ENCODE assay signal across 9 mouse cellular contexts in the genomic region with DNA sequence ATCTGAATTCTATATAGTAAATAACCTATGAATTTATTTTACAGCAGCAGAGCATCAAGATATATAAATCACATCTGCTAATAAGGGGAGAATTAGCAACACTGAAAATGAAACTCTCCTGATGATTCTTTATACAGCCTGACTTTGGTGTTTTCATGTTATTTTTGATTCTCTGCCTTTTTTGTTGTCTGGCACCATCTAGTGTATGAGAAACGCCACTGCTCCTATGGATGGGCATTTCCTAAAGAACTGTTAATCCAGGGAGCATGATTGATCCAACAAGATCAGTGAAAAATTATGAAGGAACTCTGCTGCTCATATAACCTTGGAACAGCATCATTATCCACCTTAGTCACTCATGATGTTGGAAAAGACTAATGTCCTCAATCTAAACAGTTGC. TPM values are rescaled to one million over a fixed set of nuclear protein-coding genes. Genes with fewer than 3 reads are reported as not detected.
DNase-seq lines count a peak whose midpoint lies in the region; ATAC-seq and TF ChIP-seq lines count a peak whose summit lies in the region.
"Had no signal": no experiment of that assay in that cellular context is flagged by ENCODE, and none has a peak within 500 bp of the region (broad histone marks: within the 10 kb centered on the region; RNA-seq: fewer than 3 reads in every experiment).

No protein-coding gene starts in this region.

- no peak overlapping the region for H3K4me2 ChIP-seq in hindbrain, embryonic 13.5 days
- no peak overlapping the region for H3K4me2 ChIP-seq in hindbrain, postnatal 0 days (ENCODE audit: low read depth, low read length)
- H3K4me2 ChIP-seq: limb, embryonic 13.5 days had no signal

- H3K4me3 ChIP-seq in hindbrain, embryonic 10.5 days: no peak overlapping the region
- no peak overlapping the region for H3K4me3 ChIP-seq in hindbrain, embryonic 13.5 days
- no peak overlapping the region for H3K4me3 ChIP-seq in hindbrain, postnatal 0 days (ENCODE audit: low read length)
- H3K4me3 ChIP-seq: limb, embryonic 13.5 days had no signal

- no peaks in the 10 kb centered on the region for H3K9me3 ChIP-seq in hindbrain, embryonic 10.5 days
- no peaks in the 10 kb centered on the region for H3K9me3 ChIP-seq in hindbrain, embryonic 13.5 days
- H3K9me3 ChIP-seq in hindbrain, postnatal 0 days (ENCODE audit: low read length): no peaks in the 10 kb centered on the region
- H3K9me3 ChIP-seq: limb, embryonic 13.5 days had no signal

- no peaks in the 10 kb centered on the region for H3K27me3 ChIP-seq in hindbrain, embryonic 10.5 days (ENCODE audit: insufficient read depth, poor library complexity, severe bottlenecking)
- H3K27me3 ChIP-seq in hindbrain, embryonic 13.5 days: no peaks in the 10 kb centered on the region
- H3K27me3 ChIP-seq in hindbrain, postnatal 0 days (ENCODE audit: insufficient read depth, low read length): no peaks in the 10 kb centered on the region
- H3K27me3 ChIP-seq: limb, embryonic 13.5 days had no signal

- no peak overlapping the region for H3K9ac ChIP-seq in hindbrain, embryonic 13.5 days
- H3K9ac ChIP-seq in hindbrain, postnatal 0 days (replicated peaks; ENCODE audit: low read length): no peak overlapping the region
- H3K9ac ChIP-seq: limb, embryonic 13.5 days had no signal

- no peaks in the 10 kb centered on the region for H3K36me3 ChIP-seq in hindbrain, embryonic 10.5 days
- no peaks in the 10 kb centered on the region for H3K36me3 ChIP-seq in hindbrain, embryonic 13.5 days
- H3K36me3 ChIP-seq in hindbrain, postnatal 0 days (ENCODE audit: insufficient read depth, low read length): no peaks in the 10 kb centered on the region
- H3K36me3 ChIP-seq: limb, embryonic 13.5 days had no signal

- WGBS in hindbrain, embryonic 10.5 days: 1% methylated on average over 1 of the region's 1 CpGs
- 0% methylated on average over 1 of the region's 1 CpGs for WGBS in hindbrain, embryonic 13.5 days
- WGBS in hindbrain, postnatal 0 days: 3% methylated on average over 1 of the region's 1 CpGs

- H3K4me1 ChIP-seq in hindbrain, embryonic 10.5 days (replicated peaks): no peaks in the 10 kb centered on the region
- H3K4me1 ChIP-seq in hindbrain, embryonic 13.5 days (replicated peaks): no peaks in the 10 kb centered on the region
- H3K4me1 ChIP-seq in hindbrain, postnatal 0 days (ENCODE audit: insufficient read depth, low read length): no peaks in the 10 kb centered on the region
- H3K4me1 ChIP-seq: limb, embryonic 13.5 days had no signal

- no peak for ATAC-seq in hindbrain, embryonic 13.5 days (ENCODE audit: low FRiP score)
- peak; percentile 83 for ATAC-seq in common myeloid progenitor, adult 5-6 weeks (replicated peaks; ENCODE audit: low read depth, poor library complexity, severe bottlenecking)
- peak; percentile 69 for ATAC-seq in hindbrain, postnatal 0 days

- peak; percentile 10 for DNase-seq in hindbrain, embryonic 10.5 days (ENCODE audit: low spot score)
- peak; percentile 48 for DNase-seq in ES-CJ7 (ENCODE audit: low read depth, low spot score)
- DNase-seq in hindbrain, postnatal 0 days (ENCODE audit: low spot score): peak; percentile 67
- DNase-seq in lung, postnatal 10 days: peak; percentile 38
- peak; percentile 8 for DNase-seq in right cerebral cortex, postnatal 4 days
- DNase-seq in ovary, postnatal 36 days (ENCODE audit: low spot score): no peak

- no peak overlapping the region for H3K27ac ChIP-seq in hindbrain, embryonic 10.5 days
- no peak overlapping the region for H3K27ac ChIP-seq in hindbrain, embryonic 13.5 days
- H3K27ac ChIP-seq in hindbrain, postnatal 0 days: no peak overlapping the region
- H3K27ac ChIP-seq: limb, embryonic 13.5 days had no signal

- peak; percentile 90 for TF ChIP-seq CTCF in hindbrain, postnatal 0 days (IDR thresholded peaks at IDR 0.05; ENCODE audit: low read depth)

RNA-seq across cellular contexts. Expression of gene Herc3, which starts 59.3 kb away (rescaled TPM):
- 5.2 and 6.8 TPM in 2 replicates for polyA plus RNA-seq in hindbrain, embryonic 10.5 days (2016; fragmentation: Nextera tagmentation; extraction: Ambion mirVana)
- polyA plus RNA-seq in hindbrain, embryonic 13.5 days (2015; fragmentation: Nextera tagmentation; extraction: Ambion mirVana): 21.7 and 22.0 TPM in 2 replicates
- total RNA-seq in common myeloid progenitor, adult 5-6 weeks (2017): 5.0 and 12.0 TPM in 2 replicates
- total RNA-seq in hindbrain, postnatal 0 days (2014; rRNA removed): 105 and 140 TPM in 2 replicates
- 35.1 and 36.8 TPM in 2 replicates for polyA plus RNA-seq in hindbrain, postnatal 0 days (2015; fragmentation: Nextera tagmentation; extraction: Ambion mirVana)
